Mouse (Mus musculus) CD4-positive, CD25-positive, alpha-beta regulatory T cell, adult 2 months (primary cell): ENCODE results near the gene Slc25a36.

Experiments used
- DNase-seq: peaks from one replicate; pipeline ENCODE4 v3.0.0-alpha.2; 2012; ENCODE audit warnings: low read depth, low spot score

Slc25a36 gene

GRCm38 (mm10) chr9:97046240-97046639 lies 64.7 kb downstream of the Slc25a36 start:
- no peak for DNase-seq

- DNase-seq = no peak
Observed at GRCm38 (mm10) chr9:97041633-97042032, 69.3 kb downstream of the Slc25a36 start.

- DNase-seq = no peak
Observed at GRCm38 (mm10) chr9:97038010-97038409, 72.9 kb downstream of the Slc25a36 start.

- DNase-seq = no peak
Observed at GRCm38 (mm10) chr9:97036656-97037055, 74.3 kb downstream of the Slc25a36 start.

DNA sequence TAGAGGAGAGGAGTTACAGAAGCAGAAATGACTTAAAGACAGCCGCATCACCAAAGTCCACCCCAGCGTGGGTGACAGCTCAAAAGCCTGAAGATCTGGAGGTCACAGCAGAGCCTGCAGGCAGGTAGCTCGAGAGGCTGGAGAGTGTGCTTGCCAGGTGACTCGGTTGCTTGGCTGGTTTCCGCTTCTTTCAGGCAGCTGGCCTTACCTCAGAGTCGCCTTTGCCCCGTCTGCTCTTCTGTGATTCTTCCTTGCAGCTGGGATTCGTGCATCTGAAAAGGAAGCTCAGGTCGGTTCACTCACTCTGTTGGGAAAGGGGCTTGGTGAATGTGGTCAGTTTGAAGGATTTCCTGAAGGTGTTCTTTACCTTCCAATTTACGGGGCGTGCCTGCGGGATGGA lies 83.6 kb downstream of the Slc25a36 start:
- no peak for DNase-seq

DNA sequence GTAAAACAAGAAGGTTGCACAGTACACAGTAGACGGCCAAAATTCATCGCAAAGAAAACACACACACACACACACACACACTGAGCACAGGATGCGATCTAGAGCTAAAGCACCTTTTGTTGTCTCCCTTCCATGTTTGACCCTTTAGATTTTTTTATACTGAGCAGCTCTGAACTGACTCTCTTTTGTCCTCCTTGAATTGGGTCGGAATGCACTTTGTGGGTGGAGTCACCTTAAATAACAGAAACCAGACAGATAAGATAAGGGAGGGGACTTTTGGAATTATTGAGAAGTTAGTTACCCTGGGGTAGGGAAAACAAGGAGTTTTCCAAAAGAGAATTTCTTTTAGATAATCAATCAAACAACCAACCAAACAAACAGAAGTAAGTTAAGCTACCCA lies 85.0 kb downstream of the Slc25a36 start:
- DNase-seq = no peak
